Mouse (Mus musculus) c-Kit-positive CD71-negative TER-119-negative erythroid progenitor cells, embryonic 14.5 days (primary cell): ENCODE measurements around the gene Erp27.
"Not testable (repeated sequence)": the region's sequence is repeated elsewhere in the genome, so short reads cannot be mapped to it uniquely, and the experiment has no call there.

Experiments used
- DNase-seq: peaks from one replicate; pipeline ENCODE4 v3.0.0-alpha.2; 2013; ENCODE audit warnings: low read depth

Erp27 gene

DNA sequence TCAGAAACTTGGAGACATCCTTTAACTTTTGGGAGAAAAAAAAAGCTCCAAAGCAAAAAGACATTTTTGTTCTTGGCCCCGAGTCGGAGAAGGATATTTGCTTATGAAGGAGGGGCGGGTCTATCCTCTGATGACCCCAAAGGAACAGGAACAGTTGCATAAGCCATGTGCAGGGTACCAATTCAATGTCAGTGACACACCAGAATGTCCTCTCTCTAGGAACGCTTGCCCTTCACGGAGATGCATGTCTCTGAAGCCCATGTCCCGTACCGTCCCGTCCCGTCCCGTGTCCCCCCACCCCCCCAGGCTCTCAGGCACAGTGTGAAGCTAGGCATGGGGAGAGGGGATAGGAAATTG lies 15.1 kb downstream of the Erp27 start:
- no peak for DNase-seq

DNA sequence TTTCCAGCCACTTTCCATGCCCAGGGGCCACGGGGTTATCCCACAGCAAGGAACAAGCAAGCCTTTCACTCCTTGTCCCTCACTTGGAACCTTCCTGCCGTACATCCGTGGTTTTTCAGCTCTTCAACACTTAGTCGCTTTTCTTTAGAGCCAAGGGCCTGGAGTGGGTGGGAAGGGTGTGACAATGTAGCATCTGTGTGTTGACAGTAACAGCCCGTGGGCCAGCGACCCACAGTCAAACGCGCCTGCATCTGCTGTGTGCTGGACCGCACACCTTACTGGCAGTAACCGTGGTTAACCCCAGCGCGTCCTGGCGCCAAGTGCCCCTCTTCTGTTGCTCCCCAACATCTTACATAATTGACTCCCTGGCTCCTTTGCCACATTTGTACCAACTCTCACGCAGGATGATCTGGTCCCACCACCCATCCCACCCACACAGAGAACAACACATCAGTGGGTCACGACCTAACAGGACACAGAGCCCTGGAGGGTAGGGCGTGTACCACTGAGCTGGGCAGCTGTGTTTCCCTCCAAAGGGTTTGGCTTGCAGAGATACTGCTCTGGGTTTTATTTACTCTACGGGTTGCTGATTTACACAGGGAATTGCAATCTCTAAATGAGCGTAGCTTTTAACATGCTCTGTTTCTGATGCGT lies 15.6 kb downstream of the Erp27 start:
- DNase-seq, result no peak

DNA sequence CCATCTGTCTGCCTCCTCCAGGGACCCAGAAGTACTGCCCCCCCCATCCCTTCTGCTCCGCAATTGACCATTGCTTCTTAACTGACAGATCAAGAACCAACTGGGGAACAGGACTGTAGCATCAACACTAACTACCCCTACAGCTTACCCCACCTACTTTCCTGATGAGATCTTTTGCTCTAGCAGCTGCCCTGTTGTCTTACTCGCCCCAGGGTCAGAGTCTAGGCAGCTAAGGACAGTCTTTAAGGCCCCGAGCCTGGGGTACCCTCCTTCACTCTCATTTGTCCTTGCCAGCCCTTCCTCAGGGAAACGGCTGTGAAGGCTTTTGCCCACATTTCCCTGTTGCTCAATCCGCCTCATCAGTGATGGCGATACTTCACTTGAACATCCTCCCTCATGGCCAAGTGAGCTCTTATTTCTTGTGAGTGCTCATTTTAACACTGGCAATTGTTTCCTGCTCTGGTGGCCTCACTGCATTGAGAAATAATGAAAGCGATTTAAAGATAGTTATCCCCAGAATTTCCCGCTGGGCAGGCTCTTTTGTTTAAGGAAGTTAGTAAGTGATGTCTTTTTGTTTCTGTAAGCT lies 18.0 kb downstream of the Erp27 start:
- no peak for DNase-seq

DNA sequence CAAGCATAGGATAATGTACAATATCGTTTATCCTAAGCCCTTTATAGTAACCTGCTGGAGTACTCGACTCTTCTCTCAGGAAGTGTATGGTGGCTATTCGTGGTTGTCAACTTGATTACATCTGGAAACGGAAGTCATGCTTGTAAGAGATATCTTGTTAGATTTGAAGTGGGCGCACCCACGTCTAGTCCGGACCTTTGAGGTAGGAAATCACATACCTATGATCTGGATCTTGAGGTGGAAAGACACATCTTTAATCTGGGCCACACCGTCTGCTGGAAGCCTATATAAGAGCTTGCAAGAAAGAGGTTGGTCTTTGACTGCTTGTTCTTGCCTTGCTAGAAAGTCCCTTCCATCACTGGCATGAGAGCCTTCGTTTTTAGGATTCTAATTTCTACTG lies 19.5 kb downstream of the Erp27 start:
- DNase-seq, result no peak

DNA sequence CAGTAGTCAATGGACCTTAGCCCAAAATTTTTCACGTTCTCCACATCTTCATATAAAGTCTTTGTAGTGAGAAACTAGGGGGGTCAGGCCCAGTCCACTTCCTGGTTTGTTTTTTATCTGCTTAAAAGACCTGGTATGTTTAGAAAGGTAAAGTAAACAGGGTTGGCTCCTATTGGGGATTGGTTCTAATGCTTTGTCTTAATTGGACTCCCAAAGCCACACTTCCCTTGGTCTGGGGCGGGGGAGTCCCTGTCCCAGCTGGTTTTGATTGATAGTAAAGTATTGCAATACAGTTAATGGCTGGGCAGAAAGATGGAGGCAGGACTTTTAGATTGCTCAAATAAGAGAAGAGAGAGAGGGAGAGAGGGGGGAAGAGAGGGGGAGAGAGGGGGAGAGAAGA lies 21.0 kb downstream of the Erp27 start:
- DNase-seq, result no peak

DNA sequence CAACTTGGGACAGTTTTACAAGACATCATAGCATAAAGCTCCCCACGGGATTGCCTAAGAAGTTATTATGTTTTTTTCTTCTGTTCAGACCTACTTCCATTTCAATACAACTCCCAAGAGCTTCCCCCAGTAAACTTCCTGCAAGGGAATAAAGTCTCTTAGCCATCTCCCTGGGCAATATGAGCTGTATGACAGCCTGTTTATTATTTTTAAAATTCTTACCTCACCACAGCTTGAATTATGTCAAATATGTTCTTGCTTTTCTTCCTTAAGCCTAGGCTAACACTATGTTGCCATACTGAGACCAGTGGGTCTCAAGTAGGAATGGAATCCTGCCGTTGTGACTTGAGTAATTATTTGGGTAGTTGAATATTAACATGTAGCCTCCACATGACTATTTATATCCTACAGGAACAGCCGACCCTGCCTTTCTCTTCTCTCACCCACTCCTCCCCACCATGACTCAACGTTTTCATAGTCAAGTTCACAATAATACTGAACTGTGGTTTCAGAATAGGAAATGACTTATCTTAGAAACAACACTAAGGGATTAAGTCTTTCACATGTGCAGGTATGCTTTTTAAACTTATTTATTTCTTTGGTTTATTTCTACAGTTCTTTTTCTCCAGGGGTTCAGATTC lies 21.5 kb downstream of the Erp27 start:
- peak; percentile 37 for DNase-seq

DNA sequence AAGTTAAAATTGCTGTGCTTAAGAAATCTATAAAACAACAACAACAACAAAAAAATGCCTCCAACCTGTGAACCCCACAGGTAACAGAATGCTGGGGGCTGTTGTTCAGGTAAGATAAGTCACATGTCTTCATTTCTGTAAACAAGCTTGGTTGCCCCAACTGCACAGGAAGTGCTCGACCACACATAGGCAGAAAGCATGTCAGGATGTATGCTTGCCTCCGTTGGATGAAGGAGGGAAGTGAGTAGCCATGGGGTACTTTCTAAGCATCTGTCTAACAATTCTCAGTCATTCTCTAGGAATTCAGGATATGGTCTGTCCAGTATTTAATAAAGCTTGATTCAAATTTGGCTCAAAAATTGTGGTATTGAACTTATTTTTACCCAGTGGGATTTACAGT lies 23.0 kb downstream of the Erp27 start:
- DNase-seq, result no peak

DNA sequence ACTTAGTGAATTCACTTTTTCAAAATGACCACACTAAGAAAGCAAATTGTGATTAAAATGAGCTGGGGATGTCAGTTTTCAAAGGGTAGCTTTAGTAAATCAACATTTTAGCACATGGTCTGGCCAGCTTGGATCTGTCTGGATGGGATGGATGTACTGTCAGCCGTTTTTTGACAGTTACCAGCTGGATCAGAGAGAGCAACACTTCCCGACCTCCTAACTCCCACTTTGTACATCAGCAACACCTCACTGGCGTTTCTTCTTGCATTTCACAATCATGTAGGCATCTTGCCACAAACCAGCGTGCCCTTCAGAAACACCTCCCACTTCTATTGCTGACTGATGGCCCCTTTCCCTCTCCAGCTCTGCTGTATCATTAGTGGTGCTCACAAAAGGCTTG lies 23.8 kb downstream of the Erp27 start:
- no peak for DNase-seq

DNA sequence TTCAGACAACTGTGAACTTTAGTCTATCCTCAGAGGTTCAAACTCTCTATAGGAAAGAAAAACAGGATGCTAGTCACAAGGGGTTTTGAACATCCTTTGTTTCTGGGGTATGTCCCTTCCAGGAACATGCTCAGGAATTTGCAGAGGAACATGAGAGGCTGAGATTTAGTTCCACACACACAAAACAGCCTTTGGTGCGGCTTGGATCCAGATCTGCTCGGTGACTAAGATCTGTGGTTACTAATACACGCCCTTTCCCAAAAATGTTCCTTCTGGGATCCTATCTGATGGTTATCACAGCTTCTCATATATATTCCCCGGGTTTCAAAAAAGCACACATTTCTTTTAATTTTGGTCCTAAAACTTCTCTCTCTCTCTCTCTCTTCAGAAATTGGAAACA lies 24.2 kb downstream of the Erp27 start:
- no peak for DNase-seq

DNA sequence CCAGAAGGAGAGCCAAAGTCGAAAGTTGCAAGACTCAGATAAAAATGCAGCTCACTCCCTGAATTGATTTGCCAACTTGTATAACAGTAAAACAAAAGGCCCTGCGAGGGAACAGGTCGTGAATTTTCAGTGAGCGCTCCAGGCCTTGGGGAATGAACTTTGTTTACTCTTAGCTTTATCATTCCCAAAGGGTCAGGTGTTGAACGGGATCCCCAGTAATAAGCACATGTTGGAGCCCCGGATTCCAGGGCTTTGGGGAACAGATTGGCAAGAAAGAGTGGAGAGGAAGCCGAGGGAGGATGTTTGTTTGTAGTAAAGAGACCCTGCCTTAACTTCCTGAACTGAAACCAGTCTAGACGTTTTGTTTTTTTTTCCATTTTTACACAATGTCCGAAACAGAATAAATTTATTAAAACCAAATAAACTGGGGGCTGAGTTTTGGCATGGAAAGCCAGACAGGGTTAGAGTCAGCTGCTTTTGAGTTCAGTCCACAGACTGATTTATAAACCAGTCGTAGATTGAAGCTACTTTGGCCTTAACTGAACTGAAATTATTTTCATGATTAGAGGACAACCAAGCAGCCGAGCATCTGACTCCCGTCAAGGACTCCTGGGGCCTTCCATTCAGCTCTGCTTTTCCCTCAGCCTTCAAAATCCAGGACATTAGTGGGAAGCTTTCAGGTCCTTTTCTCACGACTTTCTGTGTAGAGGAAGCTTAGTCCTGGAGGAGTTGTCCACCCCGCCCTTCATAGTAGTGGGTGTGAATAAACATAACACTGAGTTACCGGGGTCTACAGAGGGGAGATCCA lies 27.2 kb downstream of the Erp27 start:
- DNase-seq, result no peak

DNA sequence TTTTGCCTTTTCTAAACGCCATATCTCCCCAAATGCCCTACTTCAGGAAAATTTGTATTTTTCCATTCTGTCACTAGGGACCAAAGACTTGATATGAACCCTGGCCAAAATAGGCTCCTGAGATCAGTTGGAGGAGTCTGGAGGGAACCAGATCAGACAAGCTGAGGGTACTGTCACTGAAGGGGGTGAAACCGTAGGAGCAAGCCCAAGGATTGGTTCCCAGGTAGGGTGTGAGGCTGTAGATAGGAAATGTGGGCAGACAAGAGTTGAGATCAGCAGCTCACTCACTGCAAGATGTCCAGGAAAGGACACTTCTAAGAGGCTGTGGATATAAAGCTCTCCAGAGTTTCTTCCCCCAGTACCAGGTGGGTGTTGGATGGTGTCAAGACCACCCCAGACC lies 30.0 kb downstream of the Erp27 start:
- DNase-seq, result no peak

DNA sequence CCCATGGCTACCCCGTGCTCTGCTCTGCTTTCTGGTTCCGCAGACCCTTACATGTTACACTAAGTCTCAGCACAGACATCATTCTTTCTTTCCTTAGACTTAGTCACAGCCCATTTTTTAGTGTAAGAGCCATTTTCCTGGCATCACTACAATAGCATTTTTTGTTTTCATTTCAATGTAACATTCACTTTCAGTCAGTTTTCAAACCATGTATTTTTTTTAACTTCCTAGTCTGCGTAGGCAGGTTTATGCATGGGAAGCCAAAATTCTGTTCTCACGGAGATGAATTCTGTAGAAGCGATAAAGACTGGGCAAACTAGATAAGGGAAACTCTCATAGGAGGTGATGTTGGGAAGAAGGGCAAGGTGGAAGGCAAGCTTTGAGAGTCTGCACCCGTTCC lies 32.4 kb downstream of the Erp27 start:
- DNase-seq, result no peak

DNA sequence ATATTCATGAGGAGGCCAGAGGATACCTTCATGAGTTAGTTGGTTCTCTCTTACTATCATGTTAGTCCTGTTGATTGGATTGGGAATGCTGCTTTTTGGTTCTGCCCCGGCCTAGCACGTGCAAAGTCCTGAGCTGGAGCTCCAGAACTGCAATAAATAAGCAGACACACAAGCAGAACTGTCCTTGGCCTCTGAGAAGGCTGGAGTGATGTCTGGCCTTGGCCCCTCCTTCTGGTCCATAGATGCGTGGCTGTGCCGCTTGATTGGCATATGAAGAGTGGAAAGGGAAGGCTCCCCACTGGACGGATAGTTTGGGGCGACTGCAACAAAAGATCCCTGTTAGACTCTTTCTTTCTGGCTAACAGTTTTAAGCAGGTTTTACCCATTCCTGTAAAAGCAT lies 32.9 kb downstream of the Erp27 start:
- DNase-seq, result no peak

DNA sequence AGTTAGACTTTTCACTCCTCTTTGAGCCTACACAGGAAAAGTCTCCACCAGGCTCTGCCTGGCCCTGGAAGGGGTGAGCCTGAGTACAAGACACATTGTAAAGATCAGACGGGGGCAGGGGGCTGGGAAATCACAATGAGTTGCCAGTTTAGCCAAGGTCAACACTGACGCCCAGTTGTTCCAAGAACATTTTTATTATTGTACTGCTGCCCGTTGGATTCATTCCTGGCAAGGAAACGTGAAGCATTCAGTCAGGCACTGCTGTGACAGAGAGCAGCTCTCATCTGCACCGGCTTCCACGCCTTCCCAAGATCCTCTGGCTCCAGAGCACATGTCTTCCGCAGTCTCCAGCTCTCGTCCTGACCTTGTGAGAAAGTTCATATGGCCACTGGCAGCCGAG lies 34.1 kb downstream of the Erp27 start:
- DNase-seq, result no peak

DNA sequence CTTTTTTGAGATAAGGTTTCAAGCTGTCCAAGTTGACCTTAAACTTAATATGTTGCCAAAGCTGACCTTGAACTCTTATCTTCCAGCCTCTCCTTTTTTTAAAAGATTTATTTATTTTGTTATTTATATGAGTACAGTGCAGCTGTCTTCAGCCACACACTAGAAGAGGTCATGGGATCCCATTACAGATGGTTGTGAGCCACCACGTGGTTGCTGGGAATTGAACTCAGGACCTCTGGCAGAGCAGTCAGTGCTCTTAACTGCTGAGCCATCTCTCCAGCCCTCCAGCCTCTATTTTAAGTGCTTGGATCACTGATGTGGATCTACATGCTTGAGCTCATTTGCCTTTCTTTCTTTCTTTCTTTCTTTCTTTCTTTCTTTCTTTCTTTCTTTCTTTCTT lies 37.2 kb downstream of the Erp27 start:
- not testable (repeated sequence) for DNase-seq

DNA sequence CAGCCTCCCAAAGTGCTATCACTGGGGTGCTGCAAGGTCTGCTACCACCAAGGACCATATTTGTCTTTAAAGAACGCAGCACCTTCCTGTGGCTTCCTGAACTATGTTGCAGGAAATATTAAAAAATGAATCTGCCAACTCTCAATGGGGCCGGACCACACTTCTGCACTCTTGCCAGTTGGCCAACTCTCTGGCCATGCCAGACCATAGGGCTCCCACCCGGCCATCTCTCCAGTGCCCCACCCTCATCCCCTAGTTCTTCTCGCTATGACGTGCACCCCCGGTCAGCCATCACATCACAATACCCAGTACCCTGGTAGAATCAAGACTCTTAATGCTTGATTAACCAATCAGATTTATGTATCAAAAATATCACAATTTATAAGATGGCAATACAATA lies 38.0 kb downstream of the Erp27 start:
- no peak for DNase-seq

DNA sequence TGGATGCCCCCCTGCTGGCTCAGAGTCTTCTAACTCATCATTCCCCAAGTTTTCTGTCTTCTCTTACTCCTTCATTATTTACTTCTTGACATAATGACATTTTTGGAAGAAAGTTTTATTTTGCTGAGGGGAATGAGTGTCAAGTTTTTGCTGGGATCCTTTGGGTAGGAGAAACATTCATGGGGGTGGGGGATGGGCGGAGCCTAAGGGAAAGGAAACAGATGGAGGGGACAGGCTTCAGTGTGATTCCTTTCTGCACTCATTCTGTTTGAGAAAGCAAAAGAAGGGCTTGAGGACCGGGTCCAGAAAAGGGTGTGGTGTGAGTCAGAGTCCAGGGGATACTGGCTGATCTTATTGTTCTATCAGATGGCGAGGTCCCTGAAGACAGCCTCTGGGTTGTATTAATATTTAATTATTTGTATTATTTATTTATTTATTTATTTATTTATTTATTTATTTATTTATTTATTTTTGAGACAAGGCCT lies 38.5 kb downstream of the Erp27 start:
- DNase-seq, result no peak

DNA sequence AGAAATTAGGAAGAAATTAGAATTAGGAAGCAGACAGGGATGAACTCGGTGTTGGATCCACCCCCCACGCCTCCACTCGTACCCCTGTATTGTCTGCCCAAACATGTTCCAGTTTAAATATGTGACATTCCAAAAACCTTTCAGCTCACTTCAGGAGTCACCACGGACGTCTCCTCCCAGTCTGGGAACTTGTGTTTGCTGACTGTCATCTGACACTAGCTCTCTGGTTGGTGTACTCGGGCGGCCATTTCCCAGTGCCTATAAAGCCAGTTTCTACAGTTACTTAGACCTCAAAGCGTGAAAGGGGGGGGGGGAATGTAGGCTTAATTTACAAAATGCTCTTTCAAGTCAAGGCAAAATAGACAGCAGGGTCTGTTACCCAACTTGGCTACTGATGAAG lies 40.3 kb downstream of the Erp27 start:
- no peak for DNase-seq

DNA sequence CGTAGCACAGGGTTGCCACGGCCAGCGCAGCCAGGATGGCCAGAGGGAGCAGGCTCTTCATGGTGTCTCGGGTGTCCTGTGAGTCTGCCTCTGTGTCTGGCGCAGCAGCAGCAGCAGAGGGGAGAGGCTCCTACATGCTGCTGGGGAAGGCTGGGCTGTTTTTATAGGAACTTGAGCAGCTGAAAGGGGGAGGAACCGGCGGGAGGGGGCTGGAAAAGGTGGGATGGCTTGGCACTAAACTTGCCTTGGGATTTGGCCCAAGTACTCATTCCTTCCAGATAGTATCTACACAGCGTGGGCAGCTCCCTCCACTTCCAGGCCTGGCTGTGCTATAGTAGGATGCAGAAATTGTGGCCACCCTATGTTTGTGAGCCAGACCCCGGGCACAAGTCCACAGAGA lies 46.3 kb downstream of the Erp27 start, which contains the start of gene Mgp:
Mgp (minus strand) TSS at position 154 of the 400 bp plus-strand sequence.
- DNase-seq, result no peak

DNA sequence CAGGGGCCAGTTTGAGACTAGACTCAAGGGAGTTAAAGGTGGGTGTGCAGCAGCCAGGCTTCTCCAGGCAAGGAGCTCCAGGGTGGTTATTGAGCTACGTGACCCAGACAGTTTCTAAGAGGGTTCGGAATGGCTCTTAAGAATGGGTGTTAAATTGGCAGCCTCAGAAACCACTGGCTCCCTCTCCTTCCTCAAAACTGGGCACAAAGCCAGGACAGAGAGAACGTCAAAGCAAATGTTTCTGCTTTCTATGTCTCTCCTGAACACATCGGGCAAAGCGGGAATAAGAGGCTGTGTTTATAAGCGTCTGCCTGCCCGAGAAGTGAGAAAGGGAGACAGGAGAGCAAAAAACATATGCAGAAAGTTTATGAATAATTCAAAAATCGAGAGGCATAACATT lies 47.4 kb downstream of the Erp27 start:
- no peak for DNase-seq

DNA sequence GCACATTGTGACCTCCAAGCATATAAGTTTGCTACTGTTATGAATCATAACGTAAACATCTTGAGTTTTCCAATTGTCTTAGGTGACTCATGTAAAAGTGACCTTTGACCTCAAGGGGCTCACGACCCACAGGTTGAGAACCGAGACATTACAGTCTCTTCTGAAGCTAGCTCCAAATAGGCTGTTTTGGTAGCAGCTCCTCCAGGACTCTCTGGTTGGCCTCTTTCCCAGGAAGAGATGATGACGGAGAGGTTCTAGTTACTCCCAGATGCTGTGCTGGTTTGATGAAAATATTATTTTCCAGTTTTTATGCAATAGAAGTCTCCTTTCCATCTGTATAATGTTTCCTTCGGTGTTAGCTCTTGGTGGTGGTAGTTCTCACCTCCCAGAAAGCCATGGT lies 53.1 kb downstream of the Erp27 start:
- DNase-seq, result no peak

DNA sequence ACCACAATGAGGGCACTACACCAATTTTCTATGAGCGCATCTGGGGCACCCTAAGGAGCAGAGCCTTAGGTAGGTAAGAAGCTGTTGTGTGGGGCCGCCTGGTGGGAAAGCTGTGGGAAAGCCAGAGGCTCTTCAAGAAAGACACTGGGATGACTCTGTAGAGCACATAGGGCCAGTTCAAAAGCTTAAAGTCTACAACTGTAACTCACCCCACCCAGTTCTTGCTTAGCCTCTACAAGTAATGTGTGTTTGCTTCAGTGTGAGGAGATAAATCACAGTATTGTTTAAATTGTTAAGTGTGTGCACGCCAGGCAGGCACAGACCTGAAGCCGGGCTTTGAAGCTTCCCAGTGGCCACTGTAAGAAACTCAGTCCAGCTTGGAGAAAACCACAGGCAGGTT lies 55.8 kb downstream of the Erp27 start:
- no peak for DNase-seq

DNA sequence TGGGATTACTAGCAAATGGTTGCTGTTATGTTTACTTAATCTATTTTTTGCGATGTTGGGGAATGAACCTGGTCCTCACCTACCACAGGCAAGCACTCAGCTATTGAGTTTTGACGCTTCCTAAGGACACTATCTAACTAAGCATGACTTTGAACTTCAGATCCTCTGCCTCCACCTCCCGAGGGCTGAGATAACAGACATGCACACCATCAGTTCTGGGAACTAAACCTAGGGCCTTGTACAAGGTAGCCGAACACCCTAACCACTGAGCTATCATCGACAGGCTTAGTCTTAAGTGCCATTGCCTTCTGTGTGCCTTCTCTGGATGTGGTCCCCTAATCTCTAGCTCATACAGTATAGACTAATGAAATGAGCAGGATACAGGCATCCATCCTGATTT lies 56.6 kb downstream of the Erp27 start:
- DNase-seq, result no peak
